Mouse (Mus musculus) neural tube, embryonic 10.5 days (tissue): Measurements from ENCODE around the gene Meis2.

ENCODE experiments used
- DNase-seq: peaks from one replicate; pipeline ENCODE4 v3.0.0-alpha.2; 2017; ENCODE audit warnings: low spot score; ENCODE audit errors: extremely low spot score

Meis2 gene

DNA sequence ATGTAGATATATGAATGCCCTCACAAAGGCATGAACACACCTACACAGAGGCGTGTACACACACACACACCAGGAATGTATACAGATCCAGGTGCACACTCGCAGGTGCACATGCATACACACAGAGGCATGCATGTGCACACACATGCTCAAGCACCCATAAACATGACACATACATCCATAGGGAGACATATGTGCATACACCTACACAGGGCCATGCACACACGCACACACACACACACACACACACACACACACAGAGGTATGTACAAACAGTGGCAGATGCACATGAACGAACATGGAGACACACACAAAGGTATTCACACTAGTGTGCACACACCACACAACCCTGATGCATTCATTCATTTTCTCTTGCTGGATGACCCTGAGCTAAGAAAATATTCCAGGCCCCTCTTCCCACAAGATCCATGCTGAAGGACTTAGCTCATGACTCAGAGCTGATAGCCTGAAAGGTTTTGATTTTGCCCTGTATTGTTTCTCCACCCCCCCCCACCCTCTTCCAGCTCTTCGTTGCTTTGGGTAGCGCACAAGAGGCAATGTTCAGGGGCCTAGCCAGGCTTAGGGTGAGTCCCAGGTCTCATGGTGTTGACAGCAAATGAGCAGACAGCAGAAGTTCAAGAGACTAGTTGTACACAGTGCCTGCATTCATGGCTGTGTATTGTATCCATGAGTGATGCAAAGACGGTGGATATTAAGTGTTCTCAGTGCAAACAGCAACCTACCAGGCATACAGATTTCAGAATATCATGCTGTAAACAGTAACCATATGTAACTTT is 116.8 kb downstream of the Meis2 start:
- DNase-seq, result no peak

DNA sequence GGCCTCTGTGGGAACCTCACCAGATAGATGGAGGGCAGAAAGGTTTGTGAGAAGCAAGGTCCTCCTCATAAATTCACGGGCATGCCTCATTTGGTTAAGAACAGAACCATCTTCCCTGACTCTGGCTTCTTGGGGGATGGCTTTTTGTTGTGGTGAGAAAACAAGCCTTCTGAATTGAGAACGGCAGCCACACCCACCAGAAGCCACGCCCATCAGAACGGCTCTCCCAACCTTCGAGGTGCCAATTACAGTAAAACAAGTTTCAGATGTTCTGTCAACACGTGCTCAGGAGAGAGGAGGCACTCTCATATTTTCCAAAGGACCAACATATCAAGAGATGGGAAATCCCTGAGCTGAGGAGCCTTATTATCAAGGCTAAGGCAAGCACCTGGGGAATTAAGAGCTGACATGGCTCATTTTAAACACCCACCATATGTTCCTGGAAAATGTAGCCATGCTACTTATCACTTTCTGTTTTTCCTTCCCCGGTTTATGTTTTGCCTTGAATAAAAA is 117.9 kb downstream of the Meis2 start:
- no peak for DNase-seq

DNA sequence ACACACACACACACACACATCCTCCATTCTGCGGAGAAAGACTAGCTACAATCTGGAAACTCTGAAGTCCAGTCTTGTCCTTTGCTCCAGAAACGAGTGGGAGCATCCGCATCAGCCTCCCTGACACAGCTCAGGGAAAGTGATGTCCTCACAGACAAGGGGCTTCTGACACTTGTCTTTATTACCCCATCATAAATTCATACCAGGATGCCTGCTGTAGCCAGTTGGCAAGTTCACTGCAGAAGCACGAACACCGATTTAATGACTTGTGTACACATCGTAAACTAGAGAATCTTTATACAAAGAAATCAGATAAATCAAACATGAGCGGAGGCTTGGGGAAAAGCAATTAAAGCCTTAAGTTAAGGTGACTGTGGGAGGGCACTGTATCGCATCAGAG is 122.6 kb downstream of the Meis2 start:
- no peak for DNase-seq

DNA sequence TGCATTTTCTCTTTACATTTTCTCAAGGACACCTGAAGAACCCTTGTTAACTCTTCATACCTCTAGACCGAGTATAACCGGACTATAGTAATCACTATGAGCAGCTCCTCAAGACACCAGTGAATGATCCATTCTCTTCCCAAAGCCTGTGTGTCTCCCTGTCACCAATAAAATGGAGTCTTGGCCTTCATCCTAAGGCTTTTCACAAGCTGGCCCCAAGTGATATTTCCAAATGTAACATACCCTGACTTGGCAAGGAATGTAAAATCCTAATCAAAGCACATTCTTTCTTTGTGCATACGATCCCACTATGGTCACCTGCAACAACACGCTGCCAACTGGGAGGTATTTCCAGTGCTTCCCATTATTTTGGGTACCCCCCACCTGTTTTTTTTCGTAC is 125.8 kb downstream of the Meis2 start:
- DNase-seq, result no peak

DNA sequence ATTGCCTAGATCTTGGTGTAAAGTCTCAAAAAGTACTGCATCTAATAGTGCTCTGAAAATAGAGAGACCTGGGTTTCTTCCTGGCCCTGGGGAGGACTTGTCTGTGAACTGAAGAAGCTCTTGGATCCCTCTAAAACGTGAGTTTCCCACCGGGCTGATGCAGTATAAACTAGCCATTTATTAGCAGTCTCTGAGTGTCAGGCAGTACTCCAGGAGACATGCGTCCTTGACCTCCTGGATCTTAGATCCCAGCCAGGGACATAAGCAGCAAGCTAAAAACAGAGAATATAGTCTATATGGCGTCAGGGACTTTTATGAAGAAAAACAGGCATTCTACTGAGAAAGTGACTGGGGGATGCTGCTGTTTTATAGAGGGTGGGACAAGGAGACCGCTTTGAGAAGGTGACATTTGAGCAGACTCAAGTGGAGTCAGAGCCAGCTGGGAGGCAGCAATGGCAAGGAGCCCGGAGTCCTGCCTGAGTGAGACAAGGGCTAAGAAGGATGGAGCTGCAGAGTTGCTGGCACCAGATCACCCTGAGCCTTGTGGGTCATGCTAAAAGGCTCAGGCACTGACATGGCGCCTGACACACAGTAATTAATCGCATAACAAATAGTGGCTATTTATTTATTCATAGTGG is 126.6 kb downstream of the Meis2 start:
- DNase-seq, result no peak

DNA sequence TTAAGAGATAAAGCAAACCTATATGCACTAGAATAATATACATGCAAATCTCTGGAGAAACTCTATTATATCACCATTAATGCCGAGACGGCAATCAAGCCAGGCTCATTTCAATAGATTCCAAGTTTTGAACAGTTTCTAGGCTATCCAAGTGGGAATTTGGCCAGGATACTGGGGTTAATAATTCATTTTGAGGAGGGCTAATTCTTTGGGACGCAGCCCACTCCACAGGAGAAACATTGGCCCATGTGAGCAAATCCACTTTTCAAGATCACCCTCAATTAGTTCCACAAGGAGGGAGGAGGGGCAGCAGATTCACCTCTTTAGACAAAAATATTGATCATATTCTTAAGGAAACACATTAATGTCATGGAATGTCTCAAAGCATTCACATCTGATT is 127.3 kb downstream of the Meis2 start:
- no peak for DNase-seq

DNA sequence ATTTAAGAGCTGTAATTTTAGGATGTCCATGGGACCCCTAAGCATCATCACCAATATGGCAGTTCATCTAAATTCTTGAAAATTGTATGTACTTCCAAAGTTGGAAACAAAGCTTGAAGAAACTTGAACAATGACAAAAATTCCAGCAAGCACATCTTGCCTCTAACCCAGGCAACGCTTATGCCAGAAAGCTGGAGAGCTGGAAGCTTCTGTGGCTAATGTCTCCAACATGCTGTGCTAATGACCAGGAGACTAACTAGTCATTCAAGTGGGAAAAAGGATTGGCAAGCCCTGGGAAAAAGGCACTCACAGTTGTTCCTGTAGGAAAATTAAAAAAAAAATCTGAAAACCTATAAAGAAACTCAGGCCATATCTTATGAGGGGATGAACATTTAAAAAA is 127.7 kb downstream of the Meis2 start:
- DNase-seq, result no peak

DNA sequence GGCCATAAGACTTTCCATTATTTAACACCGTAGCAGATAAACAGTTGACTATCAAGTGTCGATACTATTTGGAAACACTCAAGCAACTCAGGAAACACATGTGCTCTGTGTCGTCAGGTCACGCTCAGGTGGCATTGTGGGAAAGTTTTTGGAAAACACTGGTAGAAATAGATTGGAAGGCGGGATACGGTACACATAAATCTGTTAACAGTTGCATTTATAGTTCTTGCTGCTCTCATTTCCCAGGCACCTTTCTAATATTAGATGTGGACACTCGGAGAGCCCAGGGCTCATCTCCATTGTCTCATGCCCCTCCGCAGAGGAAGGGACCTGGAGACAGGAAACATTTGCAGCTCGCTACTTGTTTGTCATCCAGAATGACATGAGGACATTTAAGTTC is 128.9 kb downstream of the Meis2 start:
- DNase-seq, result no peak

DNA sequence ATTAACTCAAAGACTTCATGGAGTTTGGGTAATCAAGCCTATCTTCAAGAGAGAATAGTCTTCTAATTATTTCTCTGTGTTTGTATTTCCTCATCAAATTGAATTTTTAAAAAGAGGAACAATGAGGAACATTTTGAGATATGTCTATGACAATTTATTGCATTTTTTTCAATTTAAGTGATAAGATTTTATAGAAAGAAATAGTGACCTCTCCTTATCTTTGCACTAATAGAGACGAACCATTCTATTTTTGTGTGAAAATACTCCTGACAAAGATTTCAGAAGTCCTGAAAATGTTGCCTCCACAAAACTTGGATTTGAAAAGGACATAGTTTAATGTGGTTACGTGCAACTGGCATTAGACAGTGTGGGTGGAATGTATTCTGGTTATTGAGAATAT is 131.3 kb downstream of the Meis2 start:
- no peak for DNase-seq

DNA sequence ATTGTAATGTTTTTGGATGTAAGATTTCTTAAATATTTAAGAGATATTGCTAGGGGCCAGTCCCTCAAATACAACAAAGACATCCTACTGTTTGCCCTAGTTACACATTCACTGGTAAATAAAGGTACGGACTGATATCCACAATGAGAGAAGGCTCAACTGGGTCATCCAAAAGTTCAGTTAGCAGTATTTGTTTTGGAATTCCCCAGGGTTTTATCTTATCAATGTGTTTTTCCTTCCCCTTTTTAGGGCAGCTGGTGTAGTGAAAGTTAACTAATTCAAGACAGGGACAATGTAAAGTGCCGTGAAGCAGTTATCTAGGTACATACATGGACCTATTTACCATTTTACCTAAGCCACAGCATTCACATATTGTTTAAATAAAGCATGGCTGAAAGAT is 132.4 kb downstream of the Meis2 start:
- DNase-seq, result no peak

DNA sequence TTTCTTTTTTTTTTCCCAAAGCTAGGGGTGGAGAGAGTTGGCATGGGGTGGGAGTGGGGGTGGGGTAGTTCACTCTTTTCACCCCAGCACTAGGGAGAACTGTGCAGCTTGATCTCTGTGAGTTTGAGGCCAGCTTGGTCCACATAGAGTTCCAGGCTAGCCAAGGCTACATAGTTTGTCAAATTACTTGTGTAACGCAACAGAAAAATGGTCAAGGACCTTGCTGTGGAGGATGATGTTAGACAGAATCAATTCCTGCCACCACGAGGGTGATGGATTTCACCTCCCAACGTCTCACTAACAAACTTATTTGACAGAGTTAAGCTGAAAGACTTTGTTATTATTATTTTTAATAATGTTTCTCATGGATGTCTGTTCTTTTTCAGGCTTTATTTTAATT is 139.9 kb downstream of the Meis2 start:
- no peak for DNase-seq

DNA sequence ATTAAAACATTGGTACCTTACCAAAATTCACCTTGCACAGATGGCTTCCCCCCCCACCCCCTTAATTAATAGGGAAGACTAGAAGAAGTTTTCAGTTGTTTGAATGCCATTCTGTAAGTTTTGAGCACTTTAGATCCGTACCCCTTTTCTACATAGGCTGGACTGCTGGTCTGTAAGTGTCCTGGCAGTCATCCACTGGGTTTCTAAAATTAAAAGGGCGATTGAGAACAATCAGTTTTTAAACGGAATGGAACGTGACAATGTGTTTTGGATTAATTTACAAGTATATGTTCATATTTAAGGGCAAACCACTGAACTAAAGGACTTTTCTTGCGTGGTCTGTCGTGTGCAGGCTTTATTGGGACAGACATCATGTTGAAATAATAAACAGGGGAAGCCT is 141.2 kb downstream of the Meis2 start:
- DNase-seq, result no peak

DNA sequence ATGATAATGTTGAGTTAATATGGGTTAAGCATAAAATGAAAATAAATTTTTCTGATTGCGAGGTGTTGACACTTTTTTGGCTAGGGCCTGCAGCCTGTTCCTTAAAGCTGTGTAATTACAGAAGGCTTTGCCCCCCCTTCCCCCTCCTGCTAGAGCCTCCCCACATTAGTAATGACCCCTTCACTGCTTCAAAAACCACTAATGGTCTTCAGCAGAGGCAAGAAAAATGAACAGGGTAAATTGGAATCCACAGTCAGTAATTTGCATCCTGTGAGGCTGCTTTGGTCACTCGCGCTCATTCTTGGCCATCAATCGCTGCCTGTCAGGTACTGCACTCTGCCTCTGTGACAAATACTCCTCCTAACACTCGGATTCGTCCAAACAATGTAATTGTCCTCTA is 142.4 kb downstream of the Meis2 start:
- DNase-seq, result no peak

DNA sequence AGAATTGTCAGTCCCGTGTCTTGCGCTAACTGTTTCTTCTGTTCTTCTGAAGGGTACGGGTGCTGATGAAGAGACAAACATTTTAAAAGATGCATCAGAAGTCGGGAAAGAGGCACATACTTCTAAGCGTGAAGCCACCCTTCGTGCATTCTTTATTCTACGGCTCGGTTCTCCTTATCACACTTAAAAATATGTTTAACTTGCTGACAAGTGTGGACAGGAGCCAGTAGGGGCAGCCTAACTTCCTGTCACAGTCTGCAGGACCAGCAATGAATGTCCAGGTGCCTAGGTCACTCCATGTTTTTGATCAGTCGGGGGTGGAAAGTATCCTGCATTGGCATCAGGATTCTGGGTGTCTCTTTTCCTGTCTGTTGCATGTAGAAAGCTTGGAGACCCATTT is 144.0 kb downstream of the Meis2 start:
- no peak for DNase-seq

DNA sequence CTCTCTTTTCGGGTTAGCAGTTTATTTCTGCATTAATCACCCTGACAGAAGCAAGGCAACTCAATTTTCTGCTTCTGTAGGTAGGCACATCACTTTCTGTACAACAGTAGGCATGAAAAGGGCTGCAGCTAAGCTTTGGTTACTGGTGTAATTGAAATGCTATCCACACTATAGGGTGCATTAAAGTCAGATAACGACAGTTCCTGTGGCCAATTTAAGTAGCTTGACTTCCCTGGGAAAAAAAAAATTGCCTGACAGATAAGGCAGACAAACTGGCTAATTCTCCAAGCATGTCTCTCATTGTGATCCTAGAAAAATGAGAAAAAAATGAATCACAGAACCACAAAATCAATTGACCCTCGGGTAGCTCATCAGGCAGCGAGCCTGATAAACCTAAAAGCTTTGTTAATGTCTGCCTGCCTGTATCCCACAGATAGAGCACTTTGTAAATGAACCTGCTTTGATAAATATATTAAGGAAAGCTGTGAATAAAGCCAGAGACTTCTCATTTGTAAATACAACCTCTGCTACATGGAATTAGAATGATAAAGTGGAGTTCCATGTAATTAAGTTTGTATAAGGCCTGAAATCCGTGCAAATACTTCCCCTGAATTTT is 145.2 kb downstream of the Meis2 start:
- no peak for DNase-seq

DNA sequence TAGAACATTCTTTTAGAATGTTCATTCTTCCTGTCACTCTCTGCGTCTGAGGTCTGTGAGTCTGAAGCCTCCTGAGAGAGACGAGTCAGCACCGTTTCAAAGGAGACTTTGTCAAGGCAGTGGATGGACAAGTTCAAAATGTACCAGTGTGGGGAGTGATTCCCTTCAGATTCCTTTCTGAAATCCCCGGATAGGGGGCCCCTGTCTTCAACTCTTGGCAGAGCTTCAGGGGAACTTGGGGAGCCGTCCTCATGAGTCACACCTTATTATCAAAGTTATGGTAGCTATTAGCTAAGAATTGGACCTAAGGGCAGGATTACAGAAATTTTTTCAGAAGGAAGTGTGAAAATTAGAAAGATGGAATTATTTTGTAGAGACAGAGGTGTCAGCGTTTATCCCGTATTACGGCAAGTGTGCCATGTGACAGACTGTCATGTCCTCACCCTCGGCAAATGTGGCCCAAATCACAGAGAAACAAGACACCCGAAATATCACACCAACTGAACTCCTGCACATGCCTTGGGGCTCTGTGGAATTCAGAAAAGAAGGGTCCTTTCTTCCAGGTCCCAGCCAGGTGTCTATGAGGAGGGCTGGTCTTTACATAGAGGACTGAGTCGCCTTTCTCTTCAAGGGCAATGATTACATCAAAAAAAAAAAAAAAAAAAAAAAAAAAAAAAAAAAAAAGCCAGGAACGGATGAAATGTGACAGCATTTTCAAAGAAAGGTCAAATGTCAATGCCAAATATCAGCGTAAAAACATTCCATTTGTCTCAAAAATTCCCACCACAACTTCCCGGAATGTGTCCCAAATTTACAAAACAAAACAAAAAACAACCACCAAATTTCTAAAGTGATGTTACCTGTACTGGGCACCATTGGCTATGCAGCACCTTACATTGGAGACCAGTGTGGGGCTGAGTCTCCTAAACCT is 146.2 kb downstream of the Meis2 start:
- DNase-seq, result no peak

DNA sequence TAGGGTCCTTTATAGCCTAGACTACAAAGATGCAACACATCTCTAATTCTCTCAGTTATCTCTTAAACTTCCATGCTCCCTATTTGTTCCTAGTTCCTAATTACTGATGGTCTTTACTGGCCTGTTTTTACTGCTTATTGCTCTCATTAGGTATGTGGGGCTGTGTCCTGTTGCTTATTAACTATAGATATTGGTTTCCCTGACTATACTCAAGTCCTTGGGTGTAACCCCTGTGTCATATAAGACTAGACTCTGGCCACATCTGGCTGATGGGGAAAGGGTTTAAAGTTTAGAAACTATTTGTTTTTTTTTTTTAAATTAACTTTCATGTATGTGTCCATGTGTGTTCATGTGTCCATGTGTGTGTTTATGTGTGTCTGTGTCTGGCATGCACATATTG is 147.1 kb downstream of the Meis2 start:
- no peak for DNase-seq

DNA sequence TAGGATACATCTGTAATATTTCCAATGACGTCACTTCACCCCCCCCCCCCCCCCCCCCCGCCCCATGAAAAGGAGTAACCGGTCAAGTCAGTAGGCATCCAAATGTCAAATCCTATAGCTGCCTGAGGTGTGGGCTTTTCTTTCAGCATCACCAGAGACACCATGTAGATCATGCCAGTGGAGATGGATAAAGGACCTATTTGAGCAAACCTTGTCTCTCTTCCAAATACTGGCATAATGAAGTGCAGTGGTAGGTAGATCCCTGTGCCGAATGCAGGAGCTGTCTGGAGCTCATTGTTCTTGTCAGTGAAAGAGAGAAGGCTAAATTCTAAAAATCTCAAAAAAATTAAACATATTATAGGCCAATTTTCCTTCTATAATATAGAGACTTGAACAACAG is 151.1 kb downstream of the Meis2 start:
- no peak for DNase-seq

DNA sequence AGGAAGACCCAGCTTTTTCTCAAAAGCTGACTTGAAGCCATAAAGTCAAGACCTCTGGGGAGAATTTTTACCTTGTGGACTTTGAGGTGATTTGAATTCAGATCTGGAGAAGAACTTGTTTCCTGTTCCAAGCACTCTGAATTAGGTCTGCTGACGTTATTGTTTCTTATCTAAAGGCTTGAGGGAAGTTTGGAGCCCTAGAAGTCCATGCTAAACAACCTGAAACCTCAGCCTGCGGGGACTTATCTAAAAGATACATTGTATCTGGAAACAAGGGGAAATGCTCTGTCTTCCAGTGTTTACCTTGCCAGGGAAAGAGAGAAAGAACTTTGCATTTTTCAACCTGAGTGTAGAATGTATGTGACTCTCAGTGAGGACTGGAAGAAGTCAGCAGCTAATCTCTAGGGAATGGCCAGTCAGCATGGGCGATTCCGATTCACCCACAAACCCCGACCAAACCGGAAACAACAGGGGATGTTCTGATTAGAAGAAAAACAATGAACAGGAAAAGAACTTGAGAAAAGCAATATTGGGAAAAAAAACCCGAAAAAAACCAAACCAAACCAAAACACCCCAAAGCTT is 152.6 kb downstream of the Meis2 start:
- no peak for DNase-seq

DNA sequence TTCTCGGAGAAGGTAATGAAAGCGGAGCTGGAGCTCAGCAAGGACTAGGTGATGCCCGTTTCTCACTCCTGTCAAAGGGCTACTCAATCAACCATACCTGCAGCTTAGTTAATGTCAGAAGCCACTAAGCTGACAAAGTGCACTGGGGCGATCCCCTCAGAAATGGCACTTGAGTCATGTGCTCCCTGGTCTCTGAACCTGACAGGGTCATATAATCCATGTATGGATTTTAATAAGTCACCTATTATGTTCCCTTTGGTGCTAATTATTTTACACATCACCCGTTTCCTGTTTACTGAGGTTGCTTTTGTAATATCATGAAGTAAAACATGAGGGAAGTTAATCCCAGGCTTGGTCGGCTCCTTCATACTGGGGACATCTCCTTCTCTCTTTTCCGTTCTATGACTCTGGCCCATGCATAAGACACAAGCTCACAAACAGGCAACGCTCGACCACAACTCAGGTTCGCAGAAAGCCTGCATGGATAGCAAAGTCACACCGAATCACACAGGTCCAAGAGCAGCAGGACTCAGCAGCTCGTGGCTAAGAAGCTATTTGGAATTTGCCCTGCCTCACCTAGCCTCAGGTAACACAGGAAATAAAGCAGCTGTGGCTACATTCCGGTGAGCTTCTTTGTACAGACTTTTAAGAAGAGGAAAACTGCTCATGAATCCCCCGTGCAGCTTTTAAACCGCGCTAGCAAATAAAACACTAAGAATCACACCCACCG is 153.6 kb downstream of the Meis2 start:
- no peak for DNase-seq

DNA sequence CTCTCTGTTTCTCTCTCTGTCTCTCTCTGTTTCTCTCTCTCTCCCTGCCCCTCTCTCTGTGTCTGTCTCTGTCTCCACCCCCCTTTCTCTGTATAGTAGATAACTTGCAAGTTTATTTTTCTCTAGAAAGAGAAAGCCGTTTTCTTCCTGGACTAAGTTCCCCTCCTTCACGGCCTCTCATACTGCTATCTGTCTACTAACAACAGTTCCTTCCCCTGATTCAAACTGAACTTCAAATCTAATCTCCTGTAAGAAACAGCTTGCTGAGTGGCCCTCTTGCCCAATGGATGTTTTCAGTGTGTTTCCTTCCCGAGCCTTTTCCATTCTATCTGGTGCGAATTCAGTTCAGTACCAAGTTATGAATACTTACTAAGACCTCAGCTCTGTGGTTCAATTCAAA is 155.4 kb downstream of the Meis2 start:
- no peak for DNase-seq
